Mouse (Mus musculus): ENCODE measurements at regions not wholly inside any gene's neighbourhood (a gene's known extent, or its start where the extent isn't known, plus 50 kb on each side); places are given as distances from the start of the nearest gene placed in this dataset.

GRCm38 (mm10) chr3:138654610-138655371 lies 87.2 kb upstream of the Tspan5 start:
- no peaks in the 10 kb centered on the region for H3K4me1 ChIP-seq (ENCODE audit: control insufficient read depth, insufficient read depth, low read length)
- H3K27ac ChIP-seq (ENCODE audit: insufficient read depth, low read depth, low read length), result no peak overlapping the region

GRCm38 (mm10) chr3:138655479-138655878 lies 86.5 kb upstream of the Tspan5 start:
- no peak for TF ChIP-seq CTCF (IDR thresholded peaks at IDR 0.05; ENCODE audit: low read depth, low read length)
- no peak for TF ChIP-seq POLR2A (IDR thresholded peaks at IDR 0.05; ENCODE audit: borderline replicate concordance, low read depth, low read length)
- Histone ChIP-seq H3K4me1 (ENCODE audit: control insufficient read depth, insufficient read depth, low read length) (no peaks in the 10 kb centered on the region), H3K27ac (ENCODE audit: insufficient read depth, low read depth, low read length) (no peak overlapping the region), H3K4me3 (ENCODE audit: insufficient read depth, low read length) (no peak overlapping the region)

More at GRCm38 (mm10) chr3:138654610-138655371, 87.2 kb upstream of the Tspan5 start:
- TF ChIP-seq POLR2A (IDR thresholded peaks at IDR 0.05; ENCODE audit: borderline replicate concordance, low read depth, low read length) (no peak), CTCF (IDR thresholded peaks at IDR 0.05; ENCODE audit: low read depth, low read length) (no peak)
- no peak overlapping the region for H3K4me3 ChIP-seq (ENCODE audit: insufficient read depth, low read length)

- no peak overlapping the region for H3K27ac ChIP-seq (ENCODE audit: insufficient read depth, low read depth, low read length)
- TF ChIP-seq POLR2A (IDR thresholded peaks at IDR 0.05; ENCODE audit: borderline replicate concordance, low read depth, low read length) (no peak), CTCF (IDR thresholded peaks at IDR 0.05; ENCODE audit: low read depth, low read length) (no peak)
- no peaks in the 10 kb centered on the region for H3K4me1 ChIP-seq (ENCODE audit: control insufficient read depth, insufficient read depth, low read length)
- H3K4me3 ChIP-seq (ENCODE audit: insufficient read depth, low read length), result no peak overlapping the region
Measured at GRCm38 (mm10) chr3:138662625-138663024, 79.4 kb upstream of the Tspan5 start.

GRCm38 (mm10) chr3:138668394-138669092 lies 73.5 kb upstream of the Tspan5 start:
- no peak for TF ChIP-seq POLR2A (IDR thresholded peaks at IDR 0.05; ENCODE audit: borderline replicate concordance, low read depth, low read length)
- no peak for TF ChIP-seq CTCF (IDR thresholded peaks at IDR 0.05; ENCODE audit: low read depth, low read length)
- H3K27ac ChIP-seq (ENCODE audit: insufficient read depth, low read depth, low read length), result no peak overlapping the region

GRCm38 (mm10) chr3:138675881-138676280 lies 66.1 kb upstream of the Tspan5 start:
- H3K27ac ChIP-seq (ENCODE audit: insufficient read depth, low read depth, low read length), result no peak overlapping the region
- H3K4me3 ChIP-seq (ENCODE audit: insufficient read depth, low read length), result no peak overlapping the region
- TF ChIP-seq CTCF (IDR thresholded peaks at IDR 0.05; ENCODE audit: low read depth, low read length) (no peak), POLR2A (IDR thresholded peaks at IDR 0.05; ENCODE audit: borderline replicate concordance, low read depth, low read length) (no peak)
- no peaks in the 10 kb centered on the region for H3K4me1 ChIP-seq (ENCODE audit: control insufficient read depth, insufficient read depth, low read length)

More at GRCm38 (mm10) chr3:138668394-138669092, 73.5 kb upstream of the Tspan5 start:
- Histone ChIP-seq H3K4me1 (ENCODE audit: control insufficient read depth, insufficient read depth, low read length) (no peaks in the 10 kb centered on the region), H3K4me3 (ENCODE audit: insufficient read depth, low read length) (no peak overlapping the region)

GRCm38 (mm10) chr3:138678351-138678750 lies 63.6 kb upstream of the Tspan5 start:
- TF ChIP-seq POLR2A (IDR thresholded peaks at IDR 0.05; ENCODE audit: borderline replicate concordance, low read depth, low read length), result no peak
- TF ChIP-seq CTCF (IDR thresholded peaks at IDR 0.05; ENCODE audit: low read depth, low read length), result no peak
- Histone ChIP-seq H3K27ac (ENCODE audit: insufficient read depth, low read depth, low read length) (no peak overlapping the region), H3K4me1 (ENCODE audit: control insufficient read depth, insufficient read depth, low read length) (no peaks in the 10 kb centered on the region), H3K4me3 (ENCODE audit: insufficient read depth, low read length) (no peak overlapping the region)

- H3K27ac ChIP-seq (ENCODE audit: insufficient read depth, low read depth, low read length), result no peak overlapping the region
- no peak overlapping the region for H3K4me3 ChIP-seq (ENCODE audit: insufficient read depth, low read length)
Measured at GRCm38 (mm10) chr3:138686636-138687230, 55.3 kb upstream of the Tspan5 start.

GRCm38 (mm10) chr3:138688606-138689005 lies 53.4 kb upstream of the Tspan5 start:
- no peak overlapping the region for H3K4me3 ChIP-seq (ENCODE audit: insufficient read depth, low read length)
- H3K27ac ChIP-seq (ENCODE audit: insufficient read depth, low read depth, low read length), result no peak overlapping the region
- H3K4me1 ChIP-seq (ENCODE audit: control insufficient read depth, insufficient read depth, low read length), result no peaks in the 10 kb centered on the region
- TF ChIP-seq POLR2A (IDR thresholded peaks at IDR 0.05; ENCODE audit: borderline replicate concordance, low read depth, low read length) (no peak), CTCF (IDR thresholded peaks at IDR 0.05; ENCODE audit: low read depth, low read length) (no peak)

More at GRCm38 (mm10) chr3:138686636-138687230, 55.3 kb upstream of the Tspan5 start:
- no peaks in the 10 kb centered on the region for H3K4me1 ChIP-seq (ENCODE audit: control insufficient read depth, insufficient read depth, low read length)
- TF ChIP-seq POLR2A (IDR thresholded peaks at IDR 0.05; ENCODE audit: borderline replicate concordance, low read depth, low read length) (no peak), CTCF (IDR thresholded peaks at IDR 0.05; ENCODE audit: low read depth, low read length) (no peak)
